Mouse (Mus musculus): ENCODE measurements around the gene Srp72. TPM values are rescaled to one million over a fixed set of nuclear protein-coding genes. Genes with fewer than 3 reads are reported as not detected.
"Not testable (repeated sequence)": the region's sequence is repeated elsewhere in the genome, so short reads cannot be mapped to it uniquely, and the experiment has no call there.

Gene Srp72
- polyA plus RNA-seq, 1 experiment from 2014 or later = 87.6 TPM

DNA sequence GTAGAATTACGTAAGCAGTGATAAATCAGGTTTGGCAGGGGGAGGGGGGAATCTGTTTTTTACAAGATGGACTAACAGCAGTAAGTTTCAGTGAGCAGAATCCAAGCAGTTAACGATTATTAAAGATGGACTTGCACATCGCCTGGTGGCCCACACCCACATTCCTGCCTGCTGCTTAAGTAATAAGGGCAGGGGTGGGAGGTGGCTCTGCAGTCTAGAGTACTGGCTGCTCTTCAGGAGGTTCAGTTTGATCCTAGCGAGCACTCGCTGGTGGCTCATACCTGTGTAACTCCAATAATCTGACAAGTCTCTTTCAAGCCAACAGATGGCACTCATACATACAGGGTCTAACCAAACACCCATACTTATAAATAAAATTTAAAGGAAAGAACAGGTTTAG, 14.9 kb upstream of the Srp72 start:
- Histone ChIP-seq H3K27me3 (ENCODE audit: control insufficient read depth, insufficient read depth, low read length) (no peaks in the 10 kb centered on the region), H3K4me1 (replicated peaks; ENCODE audit: control insufficient read depth, insufficient read depth, low read length) (no peaks in the 10 kb centered on the region), H3K9ac (no peak overlapping the region), H3K36me3 (replicated peaks; ENCODE audit: control insufficient read depth, insufficient read depth) (peaks cover 81% of the 10 kb centered on the region), H3K27ac (no peak overlapping the region), H3K4me3 (replicated peaks; ENCODE audit: low read length) (no peak overlapping the region), H3K9me3 (ENCODE audit: control insufficient read depth, low read length) (no peaks in the 10 kb centered on the region), H3K4me2 (replicated peaks) (no peak overlapping the region)
- ATAC-seq (ENCODE audit: low FRiP score) = no peak
- WGBS = 84% methylated on average over 5 of the region's 5 CpGs
- no peak for DNase-seq (ENCODE audit: low spot score)

DNA sequence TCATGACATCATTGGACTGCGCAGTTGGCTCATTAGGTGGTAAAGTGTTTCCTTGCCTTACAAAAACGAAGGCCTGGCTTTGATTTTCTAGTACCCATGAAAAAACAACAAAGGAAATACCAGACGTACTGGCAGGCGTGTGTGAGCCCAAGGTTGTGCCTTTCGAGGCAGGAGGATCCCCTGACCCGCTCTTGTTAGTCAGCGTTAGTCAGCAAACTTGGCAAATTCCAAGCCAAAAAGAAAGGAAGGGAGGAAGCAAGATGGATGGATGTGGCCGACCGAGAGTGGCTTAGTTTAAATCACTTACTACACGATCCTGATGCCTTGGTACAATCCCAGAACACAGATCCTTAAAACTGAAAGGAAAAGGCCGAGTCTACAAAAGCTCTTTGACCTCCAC, 11.9 kb upstream of the Srp72 start:
- H3K36me3 ChIP-seq (replicated peaks; ENCODE audit: control insufficient read depth, insufficient read depth) = peaks cover 95% of the 10 kb centered on the region
- H3K27ac ChIP-seq = no peak overlapping the region
- H3K4me2 ChIP-seq (replicated peaks) = no peak overlapping the region
- 83% methylated on average over 11 of the region's 11 CpGs for WGBS
- H3K9me3 ChIP-seq (ENCODE audit: control insufficient read depth, low read length) = no peaks in the 10 kb centered on the region
- no peaks in the 10 kb centered on the region for H3K4me1 ChIP-seq (replicated peaks; ENCODE audit: control insufficient read depth, insufficient read depth, low read length)
- H3K27me3 ChIP-seq (ENCODE audit: control insufficient read depth, insufficient read depth, low read length) = no peaks in the 10 kb centered on the region
- no peak for DNase-seq (ENCODE audit: low spot score)
- H3K9ac ChIP-seq = no peak overlapping the region
- H3K4me3 ChIP-seq (replicated peaks; ENCODE audit: low read length) = no peak overlapping the region
- no peak for ATAC-seq (ENCODE audit: low FRiP score)

DNA sequence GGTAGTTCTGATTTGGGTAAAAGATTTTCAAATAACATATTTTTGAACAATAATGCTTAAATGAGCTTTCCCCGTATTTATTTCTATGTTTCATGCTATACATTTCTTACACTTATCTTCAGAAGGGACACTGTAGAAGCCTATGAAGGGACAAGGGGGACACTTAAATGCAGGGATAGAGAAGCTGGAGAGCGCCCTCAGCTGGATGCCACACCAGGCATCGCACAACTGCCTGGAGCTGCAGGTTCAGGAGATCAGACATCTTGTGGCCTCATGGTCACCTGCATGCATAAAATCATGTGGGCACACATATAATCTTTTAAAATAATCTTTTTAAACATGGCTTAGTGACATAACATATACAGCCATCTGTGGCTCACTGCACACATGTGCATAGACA, 9.8 kb upstream of the Srp72 start:
- H3K27ac ChIP-seq = no peak overlapping the region
- ATAC-seq (ENCODE audit: low FRiP score) (no peak), DNase-seq (ENCODE audit: low spot score) (no peak)
- over 99% methylated on average over 3 of the region's 3 CpGs for WGBS
- H3K9me3 ChIP-seq (ENCODE audit: control insufficient read depth, low read length) = no peaks in the 10 kb centered on the region
- no peak overlapping the region for H3K4me2 ChIP-seq (replicated peaks)
- no peak overlapping the region for H3K4me3 ChIP-seq (replicated peaks; ENCODE audit: low read length)
- peaks cover 97% of the 10 kb centered on the region for H3K36me3 ChIP-seq (replicated peaks; ENCODE audit: control insufficient read depth, insufficient read depth)
- H3K9ac ChIP-seq = no peak overlapping the region
- H3K27me3 ChIP-seq (ENCODE audit: control insufficient read depth, insufficient read depth, low read length) = no peaks in the 10 kb centered on the region
- no peaks in the 10 kb centered on the region for H3K4me1 ChIP-seq (replicated peaks; ENCODE audit: control insufficient read depth, insufficient read depth, low read length)

DNA sequence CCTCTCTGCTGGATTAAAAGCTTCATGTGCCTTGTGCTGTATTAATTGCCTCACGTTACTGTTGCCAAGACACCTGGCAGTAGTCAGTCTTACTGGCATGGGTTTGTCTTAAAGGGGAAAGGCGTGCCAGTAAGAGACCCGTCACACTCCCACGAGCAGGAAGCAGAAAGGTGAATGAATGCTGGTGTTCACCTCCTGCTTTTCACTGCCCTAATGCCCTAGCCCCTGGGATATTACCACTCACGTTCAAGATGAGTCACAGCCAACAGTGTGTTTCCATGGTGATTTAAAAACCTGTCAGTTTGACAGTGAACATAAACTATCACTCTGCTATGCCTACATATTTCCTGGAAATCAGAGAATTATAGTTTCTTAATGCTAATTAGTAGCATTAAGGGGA, 5.2 kb upstream of the Srp72 start:
- Histone ChIP-seq H3K4me1 (replicated peaks; ENCODE audit: control insufficient read depth, insufficient read depth, low read length) (peaks cover 7% of the 10 kb centered on the region), H3K27me3 (ENCODE audit: control insufficient read depth, insufficient read depth, low read length) (no peaks in the 10 kb centered on the region), H3K4me2 (replicated peaks) (no peak overlapping the region), H3K36me3 (replicated peaks; ENCODE audit: control insufficient read depth, insufficient read depth) (peaks cover 57% of the 10 kb centered on the region), H3K9ac (no peak overlapping the region), H3K27ac (no peak overlapping the region), H3K9me3 (ENCODE audit: control insufficient read depth, low read length) (no peaks in the 10 kb centered on the region), H3K4me3 (replicated peaks; ENCODE audit: low read length) (no peak overlapping the region)
- ATAC-seq (ENCODE audit: low FRiP score) (no peak), DNase-seq (ENCODE audit: low spot score) (no peak)
- WGBS = 79% methylated on average over 5 of the region's 5 CpGs

DNA sequence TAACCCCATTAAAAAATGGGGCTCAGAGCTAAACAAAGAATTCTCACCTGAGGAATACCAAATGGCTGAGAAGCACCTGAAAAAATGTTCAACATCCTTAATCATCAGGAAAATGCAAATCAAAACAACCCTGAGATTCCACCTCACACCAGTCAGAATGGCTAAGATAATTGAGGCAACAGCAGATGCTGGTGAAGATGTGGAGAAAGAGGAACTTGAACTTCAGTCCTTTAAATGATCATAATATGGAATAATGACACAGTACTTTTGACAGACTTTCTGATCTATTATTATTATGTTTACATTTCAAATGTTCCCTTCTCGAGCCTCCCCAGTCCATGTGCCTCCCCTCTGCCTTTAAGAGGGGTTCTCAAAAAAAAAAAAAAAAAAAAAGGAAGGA, 3.4 kb upstream of the Srp72 start:
- 93% methylated on average over 1 of the region's 1 CpGs for WGBS
- not testable (repeated sequence) for H3K4me3 ChIP-seq (replicated peaks; ENCODE audit: low read length); H3K9ac ChIP-seq; H3K9me3 ChIP-seq (ENCODE audit: control insufficient read depth, low read length); H3K4me2 ChIP-seq (replicated peaks); ATAC-seq (ENCODE audit: low FRiP score); H3K27ac ChIP-seq; DNase-seq (ENCODE audit: low spot score); H3K27me3 ChIP-seq (ENCODE audit: control insufficient read depth, insufficient read depth, low read length)
- Histone ChIP-seq H3K4me1 (replicated peaks; ENCODE audit: control insufficient read depth, insufficient read depth, low read length) (peaks cover 15% of the 10 kb centered on the region), H3K36me3 (replicated peaks; ENCODE audit: control insufficient read depth, insufficient read depth) (peaks cover 39% of the 10 kb centered on the region)

DNA sequence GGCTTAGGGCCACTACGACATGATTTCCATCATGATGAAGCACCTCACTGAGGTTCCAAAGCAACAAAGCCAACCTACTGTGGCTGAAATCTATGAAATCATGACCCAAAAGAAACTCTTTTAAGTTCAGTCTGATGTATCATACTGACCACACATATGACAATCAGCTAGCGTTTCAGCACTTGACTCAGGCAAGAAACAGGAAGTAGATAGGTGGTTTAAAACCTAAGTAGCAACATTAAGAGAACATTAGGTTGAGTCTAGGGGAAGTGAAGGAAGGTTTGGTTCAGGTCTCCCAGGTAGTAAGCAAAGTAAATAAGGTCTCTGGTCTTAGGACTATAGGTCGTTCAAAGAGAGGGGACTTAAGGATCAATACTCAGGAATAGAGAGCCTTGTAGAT, 995 bp upstream of the Srp72 start:
- H3K4me3 ChIP-seq (replicated peaks; ENCODE audit: low read length) = peak overlapping the region; percentile 81
- peaks cover 15% of the 10 kb centered on the region for H3K4me1 ChIP-seq (replicated peaks; ENCODE audit: control insufficient read depth, insufficient read depth, low read length)
- DNase-seq (ENCODE audit: low spot score) (no peak), ATAC-seq (ENCODE audit: low FRiP score) (no peak)
- H3K9ac ChIP-seq = no peak overlapping the region; the same call in 1 of the 2 replicates
- H3K27ac ChIP-seq = no peak overlapping the region
- no peaks in the 10 kb centered on the region for H3K9me3 ChIP-seq (ENCODE audit: control insufficient read depth, low read length)
- 62% methylated on average over 3 of the region's 3 CpGs for WGBS
- H3K27me3 ChIP-seq (ENCODE audit: control insufficient read depth, insufficient read depth, low read length) = no peaks in the 10 kb centered on the region
- peak overlapping the region; percentile 77 for H3K4me2 ChIP-seq (replicated peaks)
- peaks cover 24% of the 10 kb centered on the region for H3K36me3 ChIP-seq (replicated peaks; ENCODE audit: control insufficient read depth, insufficient read depth)

DNA sequence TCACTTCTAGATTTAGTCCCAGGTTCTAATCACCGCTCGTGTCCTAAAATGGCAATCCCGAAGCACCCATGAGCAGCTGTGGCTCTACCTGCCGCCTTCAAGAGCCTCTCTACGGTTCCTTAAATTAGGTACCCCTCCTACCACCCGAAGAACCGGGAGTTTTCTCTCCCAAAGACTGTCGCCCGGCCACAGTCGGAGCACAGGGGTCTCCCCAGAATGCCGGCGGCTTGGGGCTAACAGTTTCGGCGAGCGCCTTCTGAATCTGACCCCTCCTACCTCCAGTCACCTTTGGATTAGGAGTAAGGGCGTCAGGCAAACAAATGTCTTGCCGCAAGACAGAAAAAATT, 303 bp upstream of the Srp72 start:
- Histone ChIP-seq H3K36me3 (replicated peaks; ENCODE audit: control insufficient read depth, insufficient read depth) (peaks cover 25% of the 10 kb centered on the region), H3K4me3 (replicated peaks; ENCODE audit: low read length) (peak overlapping the region; percentile 81), H3K4me2 (replicated peaks) (peak overlapping the region; percentile 77), H3K4me1 (replicated peaks; ENCODE audit: control insufficient read depth, insufficient read depth, low read length) (peaks cover 15% of the 10 kb centered on the region), H3K27ac (no peak overlapping the region), H3K9ac (peak overlapping the region; percentile 82), H3K9me3 (ENCODE audit: control insufficient read depth, low read length) (no peaks in the 10 kb centered on the region), H3K27me3 (ENCODE audit: control insufficient read depth, insufficient read depth, low read length) (no peaks in the 10 kb centered on the region)
- 4% methylated on average over 17 of the region's 17 CpGs for WGBS
- DNase-seq (ENCODE audit: low spot score) (no peak), ATAC-seq (ENCODE audit: low FRiP score) (peak; percentile 51)

DNA sequence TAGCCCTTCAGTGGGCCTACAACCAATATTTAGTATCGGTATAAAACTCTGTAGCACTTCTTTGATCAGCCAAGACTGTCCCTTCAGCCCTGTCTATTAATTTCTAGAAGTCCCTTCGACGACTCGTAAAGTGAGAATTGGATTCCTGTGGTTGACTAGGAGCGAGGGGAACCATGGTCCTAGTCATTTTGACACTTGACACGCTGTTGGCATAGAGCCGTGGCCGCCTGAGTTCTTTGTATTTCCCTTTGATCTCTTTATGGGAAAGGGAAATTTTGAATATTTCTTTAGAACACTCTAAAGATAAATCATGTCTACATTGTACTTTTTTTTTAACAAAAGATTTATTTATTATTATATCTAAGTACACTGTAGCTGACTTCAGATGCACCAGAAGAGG, 1.3 kb downstream of the Srp72 start:
- Histone ChIP-seq H3K4me2 (replicated peaks) (peak overlapping the region; percentile 77), H3K27me3 (ENCODE audit: control insufficient read depth, insufficient read depth, low read length) (no peaks in the 10 kb centered on the region), H3K9me3 (ENCODE audit: control insufficient read depth, low read length) (no peaks in the 10 kb centered on the region), H3K4me1 (replicated peaks; ENCODE audit: control insufficient read depth, insufficient read depth, low read length) (peaks cover 15% of the 10 kb centered on the region), H3K4me3 (replicated peaks; ENCODE audit: low read length) (peak overlapping the region; percentile 81), H3K36me3 (replicated peaks; ENCODE audit: control insufficient read depth, insufficient read depth) (peaks cover 28% of the 10 kb centered on the region), H3K9ac (0 out of 2 replicates have a peak overlapping the region, but pooled peaks have one; percentile 82), H3K27ac (no peak overlapping the region)
- ATAC-seq (ENCODE audit: low FRiP score) (no peak), DNase-seq (ENCODE audit: low spot score) (no peak)
- 91% methylated on average over 8 of the region's 8 CpGs for WGBS

DNA sequence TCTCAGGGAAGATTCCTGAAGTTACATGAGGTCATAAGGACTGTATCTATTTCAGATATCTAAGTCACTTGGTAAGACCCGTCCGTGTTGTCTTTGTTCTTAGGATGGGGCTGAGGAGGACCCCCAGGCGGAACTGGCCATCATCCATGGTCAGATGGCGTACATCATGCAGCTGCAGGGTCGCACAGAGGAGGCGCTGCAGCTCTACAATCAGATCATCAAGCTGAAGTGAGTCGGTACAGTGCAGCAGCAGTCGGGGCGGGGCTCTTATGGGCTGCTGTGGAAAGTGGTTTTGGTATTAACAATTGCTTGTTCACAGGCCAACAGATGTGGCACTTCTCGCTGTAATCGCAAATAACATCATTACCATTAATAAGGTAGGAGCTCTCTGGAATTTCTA, 9.5 kb downstream of the Srp72 start:
- no peak overlapping the region for H3K4me2 ChIP-seq (replicated peaks)
- no peaks in the 10 kb centered on the region for H3K4me1 ChIP-seq (replicated peaks; ENCODE audit: control insufficient read depth, insufficient read depth, low read length)
- no peak overlapping the region for H3K4me3 ChIP-seq (replicated peaks; ENCODE audit: low read length)
- WGBS = 95% methylated on average over 11 of the region's 11 CpGs
- H3K27me3 ChIP-seq (ENCODE audit: control insufficient read depth, insufficient read depth, low read length) = no peaks in the 10 kb centered on the region
- H3K36me3 ChIP-seq (replicated peaks; ENCODE audit: control insufficient read depth, insufficient read depth) = peaks cover 89% of the 10 kb centered on the region
- no peak overlapping the region for H3K9ac ChIP-seq
- no peaks in the 10 kb centered on the region for H3K9me3 ChIP-seq (ENCODE audit: control insufficient read depth, low read length)
- DNase-seq (ENCODE audit: low spot score) (no peak), ATAC-seq (ENCODE audit: low FRiP score) (no peak)
- no peak overlapping the region for H3K27ac ChIP-seq

DNA sequence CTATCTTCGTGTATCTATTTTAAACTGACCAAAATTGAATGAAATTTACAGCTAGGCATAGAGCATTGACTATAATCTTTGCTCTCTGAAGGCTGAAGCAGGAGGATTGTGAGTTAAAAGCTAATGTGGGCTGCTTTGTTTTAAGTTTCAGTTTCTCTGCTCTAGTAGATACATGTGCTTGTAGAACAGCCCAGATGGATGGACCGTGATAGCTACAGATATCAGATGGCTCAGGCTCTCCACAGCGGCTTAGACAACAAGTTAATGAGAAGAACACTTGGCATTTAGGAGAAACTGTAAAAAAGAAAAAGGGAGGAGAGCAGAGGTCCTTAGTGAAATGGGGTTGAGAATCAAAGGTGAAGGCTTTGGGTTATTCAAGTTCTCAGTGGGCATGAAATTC, 16.3 kb downstream of the Srp72 start:
- Histone ChIP-seq H3K36me3 (replicated peaks; ENCODE audit: control insufficient read depth, insufficient read depth) (peaks cover 90% of the 10 kb centered on the region), H3K27ac (no peak overlapping the region), H3K4me2 (replicated peaks) (no peak overlapping the region), H3K4me3 (replicated peaks; ENCODE audit: low read length) (no peak overlapping the region), H3K9ac (no peak overlapping the region), H3K4me1 (replicated peaks; ENCODE audit: control insufficient read depth, insufficient read depth, low read length) (no peaks in the 10 kb centered on the region), H3K9me3 (ENCODE audit: control insufficient read depth, low read length) (no peaks in the 10 kb centered on the region), H3K27me3 (ENCODE audit: control insufficient read depth, insufficient read depth, low read length) (no peaks in the 10 kb centered on the region)
- ATAC-seq (ENCODE audit: low FRiP score) (no peak), DNase-seq (ENCODE audit: low spot score) (no peak)
- 95% methylated on average over 3 of the region's 3 CpGs for WGBS
